Mouse (Mus musculus): ENCODE results near the gene Bcat1.

DNA sequence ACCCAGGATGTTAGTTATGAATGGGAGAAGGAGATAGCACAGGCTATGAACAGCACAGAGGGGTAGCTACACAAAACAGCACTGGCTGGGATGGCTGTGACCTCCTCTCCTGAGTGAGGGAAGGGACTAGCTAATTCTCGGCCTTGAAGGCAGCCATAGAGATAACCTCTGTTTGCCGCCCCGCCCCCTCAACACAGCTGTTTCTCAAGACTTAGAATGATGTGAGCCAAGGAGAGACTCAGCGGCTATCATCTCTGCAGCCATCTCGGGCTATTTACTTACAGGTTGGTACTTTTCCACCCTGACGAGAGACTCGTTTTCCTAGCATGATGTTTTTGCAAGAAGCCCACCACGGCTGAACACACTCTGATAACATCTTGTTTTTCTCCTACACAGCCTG lies 8.3 kb downstream of the Bcat1 start:
- no peak for TF ChIP-seq USF1 (IDR thresholded peaks at IDR 0.05; ENCODE audit: low read depth)
- no peak for TF ChIP-seq CEBPB (IDR thresholded peaks at IDR 0.05; ENCODE audit: low read depth)
- no peak for TF ChIP-seq CTCF (IDR thresholded peaks at IDR 0.05; ENCODE audit: control insufficient read depth, insufficient read depth, insufficient read length)
- no peak for TF ChIP-seq MAX (IDR thresholded peaks at IDR 0.05)
